ENCODE assay signal across 7 mouse cellular contexts in genomic region chr5:36738799-36739615, GRCm38 (mm10). TPM values are rescaled to one million over a fixed set of nuclear protein-coding genes. Genes with fewer than 3 reads are reported as not detected.
DNase-seq lines count a peak whose midpoint lies in the region; ATAC-seq lines count a peak whose summit lies in the region.

No protein-coding gene starts in this region.

- peak; percentile 28 for DNase-seq in 3134 (ENCODE audit: extremely low read depth, insufficient read length, low spot score)
- peak; percentile 74 for DNase-seq in Muller cell, postnatal 12 days (ENCODE audit: inconsistent ontology term)
- DNase-seq in frontal cortex, postnatal 14 days (ENCODE audit: low spot score in 2 of 2) = peak; percentile 53 to 77
- peak; percentile 56 to 78 for DNase-seq in layer of hippocampus, postnatal 36 days
- peak; percentile 36 for DNase-seq in right cerebral cortex, postnatal 14 days
- DNase-seq in kidney, postnatal 25 days = no peak

- no peak for ATAC-seq in megakaryocyte, adult 5-6 weeks (ENCODE audit: poor library complexity, severe bottlenecking)

RNA-seq across cellular contexts. Expression of gene Bloc1s4, which starts 9.4 kb away (rescaled TPM):
- 10 to 100 TPM; 23.2 to 24.4 TPM for total RNA-seq in layer of hippocampus, postnatal 36 days (2021)
- 11.4 and 14.9 TPM in 2 replicates for total RNA-seq in megakaryocyte, adult 5-6 weeks (2015)
- 12.2 and 13.2 TPM in 2 replicates for total RNA-seq in megakaryocyte, adult 5-6 weeks (2017)

RNA-seq across cellular contexts. Expression of gene D5Ertd579e, which starts 43.2 kb away (rescaled TPM):
- 100 to 1,000 TPM; 100 to 106 TPM for total RNA-seq in layer of hippocampus, postnatal 36 days (2021)
- 20.0 and 27.1 TPM in 2 replicates for total RNA-seq in megakaryocyte, adult 5-6 weeks (2015)
- total RNA-seq in megakaryocyte, adult 5-6 weeks (2017) = 35.9 and 36.0 TPM in 2 replicates

RNA-seq across cellular contexts. Expression of gene Mrfap1, which starts 57.6 kb away (rescaled TPM):
- total RNA-seq in layer of hippocampus, postnatal 36 days (2021) = 100 to 1,000 TPM; 585 to 626 TPM
- total RNA-seq in megakaryocyte, adult 5-6 weeks (2015) = 194 and 201 TPM in 2 replicates
- total RNA-seq in megakaryocyte, adult 5-6 weeks (2017) = 227 and 275 TPM in 2 replicates

Comparison
In these comparisons a context has a peak if more than half of its experiments do, and no peak if none do; other contexts are left out.
1. DNase-seq: peak in 3134 (single experiment), Muller cell, postnatal 12 days (single experiment), frontal cortex, postnatal 14 days (2 of 2), layer of hippocampus, postnatal 36 days (2 of 2) and right cerebral cortex, postnatal 14 days (single experiment); none in kidney, postnatal 25 days (0 of 2).